Mouse (Mus musculus): ENCODE data around the gene Mmp2.

The Mmp2 gene

GRCm38 (mm10) chr8:92896611-92897010 is 69.5 kb downstream of the Mmp2 start:
- no peak for DNase-seq (ENCODE audit: low spot score)

- no peak for DNase-seq (ENCODE audit: low spot score)
Measured at GRCm38 (mm10) chr8:92897794-92898193, 70.7 kb downstream of the Mmp2 start.

GRCm38 (mm10) chr8:92899590-92899989 is 72.5 kb downstream of the Mmp2 start:
- no peak for DNase-seq (ENCODE audit: low spot score)

GRCm38 (mm10) chr8:92901107-92901506 is 74.0 kb downstream of the Mmp2 start, which contains the start of gene Capns2:
Gene Capns2 (plus strand): TSS chr8:92901407.
- no peak for DNase-seq (ENCODE audit: low spot score)

- DNase-seq (ENCODE audit: low spot score), result no peak
Measured at GRCm38 (mm10) chr8:92902981-92903380, 75.9 kb downstream of the Mmp2 start.
